Mouse (Mus musculus): Measurements from ENCODE around the gene Cxcl1.
"Not testable (repeated sequence)": the region's sequence is repeated elsewhere in the genome, so short reads cannot be mapped to it uniquely, and the experiment has no call there.

The Cxcl1 gene

GRCm38 (mm10) chr5:90890519-90891463 lies at the start of gene Cxcl1:
Cxcl1 (plus strand) TSS chr5:90891241.
- no peak for DNase-seq (ENCODE audit: low spot score)

- no peak for DNase-seq (ENCODE audit: low spot score)
Measured at GRCm38 (mm10) chr5:90843891-90844290, 47.1 kb upstream of the Cxcl1 start.

- DNase-seq (ENCODE audit: low spot score): not testable (repeated sequence)
Measured at GRCm38 (mm10) chr5:90850096-90850495, 40.9 kb upstream of the Cxcl1 start.

GRCm38 (mm10) chr5:90851391-90851790 lies 39.6 kb upstream of the Cxcl1 start:
- DNase-seq (ENCODE audit: low spot score): not testable (repeated sequence)

GRCm38 (mm10) chr5:90853206-90853605 lies 37.8 kb upstream of the Cxcl1 start:
- DNase-seq (ENCODE audit: low spot score): no peak

- no peak for DNase-seq (ENCODE audit: low spot score)
Measured at GRCm38 (mm10) chr5:90855308-90856230, 35.5 kb upstream of the Cxcl1 start.

GRCm38 (mm10) chr5:90857463-90857862 lies 33.6 kb upstream of the Cxcl1 start:
- DNase-seq (ENCODE audit: low spot score): no peak

GRCm38 (mm10) chr5:90858429-90858828 lies 32.6 kb upstream of the Cxcl1 start:
- DNase-seq (ENCODE audit: low spot score): no peak

- DNase-seq (ENCODE audit: low spot score): peak; percentile 19
Measured at GRCm38 (mm10) chr5:90859031-90859430, 32.0 kb upstream of the Cxcl1 start.

GRCm38 (mm10) chr5:90861876-90862375 lies 29.1 kb upstream of the Cxcl1 start:
- DNase-seq (ENCODE audit: low spot score): no peak

- DNase-seq (ENCODE audit: low spot score): no peak
Measured at GRCm38 (mm10) chr5:90866770-90867169, 24.3 kb upstream of the Cxcl1 start.

GRCm38 (mm10) chr5:90872377-90872776 lies 18.7 kb upstream of the Cxcl1 start:
- no peak for DNase-seq (ENCODE audit: low spot score)

- DNase-seq (ENCODE audit: low spot score): no peak
Measured at GRCm38 (mm10) chr5:90876045-90876444, 15.0 kb upstream of the Cxcl1 start.

GRCm38 (mm10) chr5:90876471-90877172 lies 14.4 kb upstream of the Cxcl1 start:
- no peak for DNase-seq (ENCODE audit: low spot score)

- no peak for DNase-seq (ENCODE audit: low spot score)
Measured at GRCm38 (mm10) chr5:90877173-90877512, 13.9 kb upstream of the Cxcl1 start.

- DNase-seq (ENCODE audit: low spot score): no peak
Measured at GRCm38 (mm10) chr5:90879307-90880014, 11.6 kb upstream of the Cxcl1 start.

GRCm38 (mm10) chr5:90880335-90880850 lies 10.6 kb upstream of the Cxcl1 start:
- no peak for DNase-seq (ENCODE audit: low spot score)

- DNase-seq (ENCODE audit: low spot score): no peak
Measured at GRCm38 (mm10) chr5:90881021-90881420, 10.0 kb upstream of the Cxcl1 start.

- no peak for DNase-seq (ENCODE audit: low spot score)
Measured at GRCm38 (mm10) chr5:90881682-90882081, 9.4 kb upstream of the Cxcl1 start.

- DNase-seq (ENCODE audit: low spot score): no peak
Measured at GRCm38 (mm10) chr5:90882146-90882545, 8.9 kb upstream of the Cxcl1 start.

GRCm38 (mm10) chr5:90884628-90885242 lies 6.3 kb upstream of the Cxcl1 start:
- DNase-seq (ENCODE audit: low spot score): no peak

Data from layer of hippocampus, adult 11-12 months (tissue).